Mouse (Mus musculus) MEL (cell line): ENCODE measurements at regions not wholly inside any gene's neighbourhood (a gene's known extent, or its start where the extent isn't known, plus 50 kb on each side); places are given as distances from the start of the nearest gene placed in this dataset.

Source experiments
- CHD1 ChIP-seq: IDR thresholded peaks from 2 replicates; pipeline ENCODE4 v1.6.1; 2012; ENCODE audit warnings: low read depth, mild to moderate bottlenecking, inconsistent platforms, low read length, improper control_type of control experiment
- CTCF ChIP-seq, 3 experiments: IDR thresholded peaks in 2 of 3; conservative IDR thresholded peaks in 1 of 3; 2 replicates each; pipeline ENCODE4 v1.5.1; 2011 to 2012; ENCODE audit warnings: low read length in 3 of 3, low read depth in 2 of 3, mild to moderate bottlenecking in 2 of 3, improper control_type of control experiment in 1 of 3, inconsistent platforms in 1 of 3, mixed read lengths in 1 of 3, moderate library complexity in 1 of 3; ENCODE audit not compliant: control insufficient read depth in 1 of 3, insufficient read depth in 1 of 3, poor library complexity in 1 of 3, severe bottlenecking in 1 of 3
- EP300 ChIP-seq, 2 experiments: IDR thresholded peaks; 2 replicates each; pipeline ENCODE4 v1.6.1; 2011; ENCODE audit warnings: improper control_type of control experiment in 2 of 2, low read length in 2 of 2, low read depth in 1 of 2, mild to moderate bottlenecking in 1 of 2
- ETS1 ChIP-seq: IDR thresholded peaks from 2 replicates; pipeline ENCODE4 v1.6.1; 2012; ENCODE audit warnings: low read depth, mild to moderate bottlenecking, inconsistent platforms, low read length, improper control_type of control experiment, moderate library complexity
- MAFK ChIP-seq: IDR thresholded peaks from 2 replicates; pipeline ENCODE4 v1.6.1; 2011; ENCODE audit warnings: low read depth, mild to moderate bottlenecking, low read length, improper control_type of control experiment, borderline replicate concordance
- MAX ChIP-seq: IDR thresholded peaks from 2 replicates; pipeline ENCODE4 v1.6.1; 2011; ENCODE audit warnings: low read length, improper control_type of control experiment
- POLR2A ChIP-seq, 2 experiments: IDR thresholded peaks; 2 replicates each; pipeline ENCODE4 v1.6.1; 2011 to 2012; ENCODE audit warnings: low read length in 2 of 2, mild to moderate bottlenecking in 2 of 2, control low read depth in 1 of 2, improper control_type of control experiment in 1 of 2, low read depth in 1 of 2, moderate library complexity in 1 of 2; ENCODE audit not compliant: control insufficient read depth in 1 of 2, insufficient read depth in 1 of 2, poor library complexity in 1 of 2

- TF ChIP-seq ETS1 (no peak), POLR2A (IDR thresholded peaks at IDR 0.05; ENCODE audit: control insufficient read depth in 1 of 2, insufficient read depth in 1 of 2, low read depth in 1 of 2, low read length in 2 of 2, poor library complexity in 1 of 2) (no peak), MAX (no peak), CTCF (IDR thresholded peaks at IDR 0.05 in 2 of 3, conservative IDR thresholded peaks at IDR 0.05 in 1 of 3; ENCODE audit: control insufficient read depth in 1 of 3, insufficient read depth in 1 of 3, low read depth in 2 of 3, low read length in 3 of 3, poor library complexity in 1 of 3, severe bottlenecking in 1 of 3) (no peak), MAFK (no peak), CHD1 (no peak), EP300 (IDR thresholded peaks at IDR 0.05; ENCODE audit: low read depth in 1 of 2, low read length in 2 of 2) (no peak)
Observed at GRCm38 (mm10) chr14:48753084-48753483, 79.5 kb upstream of the Otx2 start.
